Mouse (Mus musculus) kidney, adult 2 months (tissue): ENCODE measurements around the gene Atxn1.

Source experiments
- CTCF ChIP-seq: fragments of 200-500 bp; conservative IDR thresholded peaks from 2 replicates; pipeline ENCODE4 v1.5.1; 2011; ENCODE audit warnings: low read depth, mild to moderate bottlenecking, control low read depth, low read length, moderate library complexity, mixed read lengths; ENCODE audit not compliant: insufficient read depth, insufficient read length
- POLR2A ChIP-seq: fragments of 200-500 bp; IDR thresholded peaks from one replicate; pipeline ENCODE4 v1.6.1; 2011; ENCODE audit warnings: low read depth, low read length, control low read depth

- TF ChIP-seq CTCF (no peak), POLR2A (no peak)
Observed at GRCm38 (mm10) chr13:45769757-45770156, 195.1 kb downstream of the Atxn1 start.
